Mouse (Mus musculus) bone marrow, adult 2 months (tissue): ENCODE measurements around the gene Cog3.

Source experiments
- CTCF ChIP-seq: fragments of 200-500 bp; IDR thresholded peaks from 2 replicates; pipeline ENCODE4 v1.5.1; 2011; ENCODE audit warnings: low read length, control low read depth; ENCODE audit not compliant: control insufficient read depth, insufficient read depth
- POLR2A ChIP-seq: fragments of 200-500 bp; IDR thresholded peaks from 2 replicates; pipeline ENCODE4 v1.6.1; 2011; ENCODE audit warnings: low read depth, mild to moderate bottlenecking, control low read depth, low read length, borderline replicate concordance; ENCODE audit not compliant: control insufficient read depth

DNA sequence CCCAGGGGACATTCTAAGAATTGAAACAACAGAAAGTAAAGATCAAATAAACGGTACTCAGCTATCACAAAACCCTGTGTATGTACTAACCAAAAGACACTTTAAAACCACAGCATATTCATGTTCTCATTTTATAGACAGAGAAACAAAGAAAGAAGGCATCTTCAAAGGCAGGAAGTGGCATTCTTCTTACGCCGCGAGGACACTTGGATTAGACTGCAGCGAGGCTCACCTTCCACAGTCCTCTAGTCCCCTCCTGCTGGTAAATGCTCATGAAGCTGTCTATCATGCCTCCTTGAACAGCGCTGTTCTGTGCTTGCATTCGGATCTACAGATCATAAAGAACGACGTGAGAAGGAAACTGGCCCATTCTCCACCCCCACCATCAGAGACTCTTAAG lies 15.0 kb upstream of the Cog3 start:
- TF ChIP-seq POLR2A (no peak), CTCF (no peak)
